Comparison of ENCODE assay signal across 9 mouse cellular contexts in genomic region chr4:129625496-129625895, GRCm38 (mm10). TPM values are rescaled to one million over a fixed set of nuclear protein-coding genes. Genes with fewer than 3 reads are reported as not detected.
DNase-seq lines count a peak whose midpoint lies in the region; ATAC-seq and TF ChIP-seq lines count a peak whose summit lies in the region.
"Had no signal": no experiment of that assay in that cellular context is flagged by ENCODE, and none has a peak within 500 bp of the region (broad histone marks: within the 10 kb centered on the region; RNA-seq: fewer than 3 reads in every experiment).

No protein-coding gene starts in this region.

- H3K9ac ChIP-seq in neural tube, embryonic 12.5 days: 0 out of 2 replicates have a peak overlapping the region, but pooled peaks have one; percentile 36
- H3K9ac ChIP-seq in limb, embryonic 14.5 days (ENCODE audit: low read depth, low read length, severe bottlenecking): no peak overlapping the region
- H3K9ac ChIP-seq in stomach, embryonic 15.5 days: no peak overlapping the region

- no peak for ATAC-seq in neural tube, embryonic 12.5 days (ENCODE audit: low FRiP score, low read depth)
- ATAC-seq in limb, embryonic 14.5 days (ENCODE audit: low FRiP score, low read depth): no peak
- ATAC-seq in stomach, embryonic 15.5 days (ENCODE audit: insufficient read depth, low FRiP score, low read depth): no peak

- no peak overlapping the region for H3K4me3 ChIP-seq in neural tube, embryonic 12.5 days
- no peak overlapping the region for H3K4me3 ChIP-seq in limb, embryonic 14.5 days (replicated peaks; ENCODE audit: low read length)
- no peak overlapping the region for H3K4me3 ChIP-seq in stomach, embryonic 15.5 days (replicated peaks)

- H3K4me1 ChIP-seq in neural tube, embryonic 12.5 days: peaks cover 27% of the 10 kb centered on the region
- peaks cover 19% of the 10 kb centered on the region for H3K4me1 ChIP-seq in limb, embryonic 14.5 days (ENCODE audit: control insufficient read depth, insufficient read depth, low read length)
- peaks cover 30% of the 10 kb centered on the region for H3K4me1 ChIP-seq in stomach, embryonic 15.5 days

- H3K4me2 ChIP-seq in neural tube, embryonic 12.5 days (replicated peaks): peak overlapping the region; percentile 83
- peak overlapping the region; percentile 88 for H3K4me2 ChIP-seq in limb, embryonic 14.5 days (replicated peaks; ENCODE audit: low read depth, low read length, severe bottlenecking)
- no peak overlapping the region; the same call in 1 of the 2 replicates for H3K4me2 ChIP-seq in stomach, embryonic 15.5 days

- no peak overlapping the region for H3K27ac ChIP-seq in neural tube, embryonic 12.5 days
- no peak overlapping the region for H3K27ac ChIP-seq in limb, embryonic 14.5 days (replicated peaks; ENCODE audit: low read depth, low read length)
- H3K27ac ChIP-seq in stomach, embryonic 15.5 days: peak overlapping the region; percentile 90; the same call in 1 of the 2 replicates

- H3K27me3 ChIP-seq in neural tube, embryonic 12.5 days (replicated peaks): no peaks in the 10 kb centered on the region
- H3K27me3 ChIP-seq in limb, embryonic 14.5 days (ENCODE audit: control insufficient read depth, insufficient read depth, low read length): no peaks in the 10 kb centered on the region
- no peaks in the 10 kb centered on the region for H3K27me3 ChIP-seq in stomach, embryonic 15.5 days (replicated peaks)

- no peak for TF ChIP-seq POLR2A in limb, embryonic 14.5 days (IDR thresholded peaks at IDR 0.05; ENCODE audit: borderline replicate concordance, extremely low read depth, insufficient read depth, insufficient read length)

- 47% methylated on average over 4 of the region's 4 CpGs for WGBS in neural tube, embryonic 12.5 days
- 41% methylated on average over 4 of the region's 4 CpGs for WGBS in limb, embryonic 14.5 days
- 38% methylated on average over 4 of the region's 4 CpGs for WGBS in stomach, embryonic 15.5 days

- DNase-seq in embryo, embryonic 10.5 days (ENCODE audit: low spot score): peak; percentile 9
- no peak for DNase-seq in embryo, embryonic 10 days (ENCODE audit: low spot score)
- no peak for DNase-seq in neural tube, embryonic 10.5 days (ENCODE audit: extremely low spot score, low spot score)
- DNase-seq in limb, embryonic 14.5 days (ENCODE audit: low spot score): no peak
- no peak for DNase-seq in right cerebral cortex, postnatal 4 days
- DNase-seq in gastrocnemius, adult 8-10 months (ENCODE audit: low spot score in 2 of 2): no peak

- peaks cover 45% of the 10 kb centered on the region for H3K36me3 ChIP-seq in neural tube, embryonic 12.5 days
- H3K36me3 ChIP-seq in limb, embryonic 14.5 days (ENCODE audit: control insufficient read depth, insufficient read depth, low read length): peaks cover 45% of the 10 kb centered on the region
- H3K36me3 ChIP-seq in stomach, embryonic 15.5 days: peaks cover 33% of the 10 kb centered on the region

- no peaks in the 10 kb centered on the region for H3K9me3 ChIP-seq in neural tube, embryonic 12.5 days
- no peaks in the 10 kb centered on the region for H3K9me3 ChIP-seq in limb, embryonic 14.5 days (ENCODE audit: control insufficient read depth, low read length)
- no peaks in the 10 kb centered on the region for H3K9me3 ChIP-seq in stomach, embryonic 15.5 days

RNA-seq across cellular contexts. Expression of gene Ccdc28b, which starts 1.7 kb away (rescaled TPM):
- polyA plus RNA-seq in neural tube, embryonic 12.5 days (2016; fragmentation: Nextera tagmentation; extraction: Ambion mirVana): 103 and 107 TPM in 2 replicates
- polyA plus RNA-seq in limb, embryonic 14.5 days (2012; rRNA removed): 34.7 and 51.0 TPM in 2 replicates
- polyA plus RNA-seq in limb, embryonic 14.5 days (2014; fragmentation: Nextera tagmentation; extraction: Ambion mirVana): 42.8 and 45.7 TPM in 2 replicates
- 46.5 and 48.5 TPM in 2 replicates for polyA plus RNA-seq in stomach, embryonic 15.5 days (2015; fragmentation: Nextera tagmentation; extraction: Ambion mirVana)
- 10 to 100 TPM; 27.9 to 33.0 (median 30.8) TPM for total RNA-seq in gastrocnemius, adult 8-10 months (2022)

RNA-seq across cellular contexts. Expression of gene Iqcc, which starts 6.6 kb away (rescaled TPM):
- 32.5 and 32.6 TPM in 2 replicates for polyA plus RNA-seq in neural tube, embryonic 12.5 days (2016; fragmentation: Nextera tagmentation; extraction: Ambion mirVana)
- polyA plus RNA-seq in limb, embryonic 14.5 days (2012; rRNA removed): 28.6 and 35.5 TPM in 2 replicates
- 23.2 and 28.6 TPM in 2 replicates for polyA plus RNA-seq in limb, embryonic 14.5 days (2014; fragmentation: Nextera tagmentation; extraction: Ambion mirVana)
- 25.0 and 29.5 TPM in 2 replicates for polyA plus RNA-seq in stomach, embryonic 15.5 days (2015; fragmentation: Nextera tagmentation; extraction: Ambion mirVana)
- total RNA-seq in gastrocnemius, adult 8-10 months (2022): 10 to 100 TPM in 1 of 4 experiments, 1 to 10 TPM in 3; 7.3 to 11.4 (median 8.7) TPM

RNA-seq across cellular contexts. Expression of gene Dcdc2b, which starts 11.4 kb away (rescaled TPM):
- polyA plus RNA-seq in neural tube, embryonic 12.5 days (2016; fragmentation: Nextera tagmentation; extraction: Ambion mirVana): 3.1 and 3.3 TPM in 2 replicates
- 3.0 and 5.2 TPM in 2 replicates for polyA plus RNA-seq in limb, embryonic 14.5 days (2012; rRNA removed)
- 2.5 and 3.4 TPM in 2 replicates for polyA plus RNA-seq in limb, embryonic 14.5 days (2014; fragmentation: Nextera tagmentation; extraction: Ambion mirVana)
- polyA plus RNA-seq in stomach, embryonic 15.5 days (2015; fragmentation: Nextera tagmentation; extraction: Ambion mirVana): 1.7 and 2.4 TPM in 2 replicates
- 1 to 10 TPM in 3 of 4 experiments, under 1 TPM in 1; 0.46 to 1.2 (median 1.1) TPM for total RNA-seq in gastrocnemius, adult 8-10 months (2022)
- polyA plus RNA-seq: erythroblast, embryonic 14.5 days had no signal

RNA-seq across cellular contexts. Expression of gene Txlna, which starts 15.4 kb away (rescaled TPM):
- polyA plus RNA-seq in neural tube, embryonic 12.5 days (2016; fragmentation: Nextera tagmentation; extraction: Ambion mirVana): 77.6 and 83.5 TPM in 2 replicates
- 80.3 and 82.6 TPM in 2 replicates for polyA plus RNA-seq in limb, embryonic 14.5 days (2012; rRNA removed)
- 108 and 112 TPM in 2 replicates for polyA plus RNA-seq in limb, embryonic 14.5 days (2014; fragmentation: Nextera tagmentation; extraction: Ambion mirVana)
- polyA plus RNA-seq in stomach, embryonic 15.5 days (2015; fragmentation: Nextera tagmentation; extraction: Ambion mirVana): 63.0 and 66.1 TPM in 2 replicates
- total RNA-seq in gastrocnemius, adult 8-10 months (2022): 10 to 100 TPM; 10.9 to 20.3 (median 15.6) TPM

RNA-seq across cellular contexts. Expression of gene Tmem234, which starts 25.0 kb away (rescaled TPM):
- polyA plus RNA-seq in neural tube, embryonic 12.5 days (2016; fragmentation: Nextera tagmentation; extraction: Ambion mirVana): 175 and 183 TPM in 2 replicates
- polyA plus RNA-seq in limb, embryonic 14.5 days (2012; rRNA removed): 166 and 179 TPM in 2 replicates
- 191 and 193 TPM in 2 replicates for polyA plus RNA-seq in limb, embryonic 14.5 days (2014; fragmentation: Nextera tagmentation; extraction: Ambion mirVana)
- 194 and 200 TPM in 2 replicates for polyA plus RNA-seq in stomach, embryonic 15.5 days (2015; fragmentation: Nextera tagmentation; extraction: Ambion mirVana)
- 10 to 100 TPM; 25.9 to 37.5 (median 29.7) TPM for total RNA-seq in gastrocnemius, adult 8-10 months (2022)
